Mouse (Mus musculus) ovary, adult 18-20 months (tissue): ENCODE data around the gene Amdhd2.
A peak's percentile ranks its signal among the peaks of the same experiment; 100 is the strongest.
"Not testable (repeated sequence)": the region's sequence is repeated elsewhere in the genome, so short reads cannot be mapped to it uniquely, and the experiment has no call there.

ENCODE experiments used
- DNase-seq: peaks from one replicate; pipeline ENCODE4 v3.0.0; 2022; ENCODE audit warnings: low spot score, mixed read lengths

Amdhd2 gene

DNA sequence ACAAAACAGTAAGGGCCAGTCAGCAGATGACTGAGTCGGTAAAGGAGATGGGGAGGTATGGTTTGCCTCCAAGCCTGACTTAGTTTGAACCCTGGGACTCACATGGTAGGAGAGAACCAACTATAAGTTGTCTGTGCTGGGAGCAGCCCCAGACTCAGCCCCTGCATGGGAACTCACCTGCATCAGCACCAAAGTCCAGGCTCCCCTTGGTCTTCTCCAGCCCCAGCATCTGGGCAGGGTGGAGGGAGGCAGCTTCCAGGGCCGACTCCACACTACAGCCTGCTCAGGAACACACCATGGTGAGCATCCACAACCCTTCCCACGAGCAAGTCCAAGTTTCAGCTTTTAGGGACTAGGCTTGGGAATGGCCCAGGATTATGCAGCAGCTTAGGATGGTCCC lies 7.2 kb downstream of the Amdhd2 start:
- no peak for DNase-seq

DNA sequence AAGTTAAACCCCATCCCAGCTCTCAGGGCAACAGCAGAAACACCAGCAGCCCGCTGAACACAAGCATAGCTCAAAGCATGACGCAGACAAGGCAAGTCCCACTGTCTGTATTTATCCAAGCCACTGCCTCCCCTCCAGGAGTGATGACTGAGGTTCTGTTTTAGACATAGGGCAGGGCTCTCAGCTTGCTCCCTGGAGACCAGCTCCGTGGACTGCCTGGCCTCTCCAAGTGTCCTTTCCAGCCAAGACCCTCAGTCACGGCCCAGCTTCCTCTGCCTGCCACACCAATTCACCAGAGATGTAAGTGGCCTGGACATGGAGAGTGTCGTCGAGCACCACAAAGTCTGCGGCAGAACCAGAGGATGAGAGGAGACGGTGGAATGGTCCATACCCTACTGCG lies 7.8 kb downstream of the Amdhd2 start:
- no peak for DNase-seq

DNA sequence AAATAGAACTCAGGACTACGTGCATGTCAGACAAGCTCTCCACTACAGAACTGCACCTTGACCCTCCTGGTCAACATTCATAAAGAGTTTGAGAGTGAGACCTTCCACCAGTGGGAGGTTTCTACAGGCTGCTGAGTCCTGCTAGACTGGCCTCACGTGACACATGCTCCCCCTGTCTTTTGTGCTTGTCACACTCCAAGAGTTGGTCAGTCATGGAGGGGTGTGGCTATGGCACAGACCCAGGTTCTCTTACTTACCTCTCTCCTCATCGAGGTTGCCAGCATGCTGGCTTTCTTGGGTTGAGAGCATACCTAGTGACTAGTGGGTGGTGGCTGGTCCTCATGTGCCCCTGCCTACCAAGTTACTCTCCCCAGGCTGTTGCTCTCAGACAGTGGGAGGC lies 9.1 kb downstream of the Amdhd2 start:
- DNase-seq: no peak

DNA sequence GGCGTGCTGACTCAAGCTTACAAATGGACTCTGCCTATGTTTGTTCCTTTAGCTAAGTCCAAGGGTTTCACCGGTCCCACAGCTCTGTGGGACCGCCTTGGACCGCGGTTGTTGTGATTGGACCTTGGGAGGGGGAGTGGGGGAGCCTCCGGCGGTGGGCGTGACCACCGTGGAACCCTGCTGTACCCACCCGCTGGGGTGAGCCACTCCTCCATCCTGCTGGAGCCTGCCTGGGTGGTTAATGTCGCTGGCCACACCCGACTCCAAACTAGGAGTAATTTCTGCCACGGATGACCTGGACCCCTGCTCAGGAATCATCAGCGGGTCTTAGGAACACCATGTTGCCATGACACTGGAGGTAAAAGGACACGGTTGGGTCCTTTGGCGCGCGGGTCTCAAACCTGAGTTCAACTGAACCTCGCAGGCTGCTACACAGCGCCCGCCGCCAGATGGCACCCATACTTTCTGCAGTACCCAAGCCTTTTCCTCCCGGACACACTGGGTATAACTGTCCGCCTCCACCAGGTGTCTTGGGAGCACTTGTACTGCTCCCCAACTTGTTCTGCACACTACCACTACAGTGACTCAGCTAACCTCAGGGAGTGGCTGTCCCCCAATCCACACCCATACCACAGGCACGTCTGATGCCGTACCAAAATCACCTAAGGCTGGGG lies 11.5 kb downstream of the Amdhd2 start:
- peak; percentile 55 for DNase-seq

DNA sequence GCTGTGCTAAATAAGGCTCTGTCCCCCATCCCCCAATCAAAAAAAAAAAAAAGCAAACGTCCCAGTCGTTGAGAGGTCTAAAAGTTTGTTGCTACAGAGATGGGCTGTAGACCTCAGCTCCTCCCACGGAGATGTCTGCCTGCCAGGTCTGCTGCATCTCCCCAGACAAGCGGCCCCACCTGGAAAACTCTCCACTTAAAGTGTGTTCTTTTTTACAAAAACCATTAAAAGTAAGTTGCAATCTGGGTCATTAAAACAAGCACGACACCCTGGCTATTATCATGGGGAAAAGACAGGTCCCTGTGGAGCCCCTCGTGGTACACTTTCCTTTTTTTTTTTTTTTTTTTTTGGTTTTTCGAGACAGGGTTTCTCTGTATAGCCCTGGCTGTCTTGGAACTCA lies 12.2 kb downstream of the Amdhd2 start:
- no peak for DNase-seq

DNA sequence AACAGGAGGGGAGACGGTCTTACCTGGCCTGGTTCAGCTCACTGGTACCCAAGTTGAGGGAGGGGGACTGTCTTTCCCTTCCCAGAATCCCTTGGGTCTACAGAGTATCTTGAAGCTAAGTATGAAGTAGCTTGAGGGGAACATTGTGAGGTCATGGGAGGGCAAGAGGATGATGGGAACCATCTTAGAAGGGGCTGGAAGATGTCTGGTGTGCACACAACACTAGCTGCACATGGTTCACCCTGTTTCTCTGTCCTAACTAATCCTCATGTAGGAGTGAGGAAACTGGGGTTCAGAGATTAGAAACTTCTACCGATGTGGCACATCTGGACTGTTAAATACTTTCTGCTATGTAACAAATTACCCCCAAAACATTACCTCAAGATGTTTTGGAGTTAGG lies 12.7 kb downstream of the Amdhd2 start, which contains the start of gene Pdpk1:
Gene Pdpk1 (minus strand): TSS at position 101 of the 400 bp plus-strand sequence.
- DNase-seq: no peak

DNA sequence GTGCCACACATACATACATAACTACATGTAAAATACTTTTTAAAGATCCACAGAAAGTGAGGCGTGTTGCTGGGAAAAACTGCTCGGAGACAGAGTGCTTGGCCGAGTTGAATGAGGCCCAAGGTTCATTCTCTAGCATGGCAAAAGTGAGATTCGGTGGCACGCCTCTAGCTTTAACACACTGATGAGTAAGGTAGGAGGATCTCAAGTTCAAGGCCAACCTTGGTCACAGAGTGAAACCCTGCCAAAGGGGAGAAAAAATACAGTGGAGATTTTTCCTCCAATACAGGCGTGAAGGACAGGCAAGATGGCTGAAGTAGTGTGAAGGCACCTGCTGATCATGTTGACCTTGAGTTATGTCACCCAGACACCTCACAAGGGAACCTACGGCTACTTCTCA lies 14.1 kb downstream of the Amdhd2 start:
- DNase-seq: no peak

DNA sequence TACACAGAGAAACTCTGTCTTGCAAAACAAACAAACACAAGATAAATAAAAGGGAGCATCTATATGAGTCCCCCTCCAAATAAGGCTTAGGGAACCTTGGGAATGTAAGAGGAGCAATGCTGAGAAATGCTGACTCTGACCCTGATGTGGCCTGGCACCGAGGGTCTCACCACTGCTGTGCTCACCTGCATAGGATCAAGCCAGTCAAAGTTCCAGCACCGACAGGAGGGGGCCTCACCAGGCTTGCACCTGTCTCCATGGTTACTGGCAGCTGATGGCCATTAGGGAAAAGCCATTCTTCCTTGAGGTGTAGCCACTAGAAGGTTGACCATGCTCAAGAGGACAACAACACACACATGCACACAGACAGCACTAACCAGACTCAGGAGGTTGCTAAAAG lies 20.7 kb downstream of the Amdhd2 start:
- no peak for DNase-seq

DNA sequence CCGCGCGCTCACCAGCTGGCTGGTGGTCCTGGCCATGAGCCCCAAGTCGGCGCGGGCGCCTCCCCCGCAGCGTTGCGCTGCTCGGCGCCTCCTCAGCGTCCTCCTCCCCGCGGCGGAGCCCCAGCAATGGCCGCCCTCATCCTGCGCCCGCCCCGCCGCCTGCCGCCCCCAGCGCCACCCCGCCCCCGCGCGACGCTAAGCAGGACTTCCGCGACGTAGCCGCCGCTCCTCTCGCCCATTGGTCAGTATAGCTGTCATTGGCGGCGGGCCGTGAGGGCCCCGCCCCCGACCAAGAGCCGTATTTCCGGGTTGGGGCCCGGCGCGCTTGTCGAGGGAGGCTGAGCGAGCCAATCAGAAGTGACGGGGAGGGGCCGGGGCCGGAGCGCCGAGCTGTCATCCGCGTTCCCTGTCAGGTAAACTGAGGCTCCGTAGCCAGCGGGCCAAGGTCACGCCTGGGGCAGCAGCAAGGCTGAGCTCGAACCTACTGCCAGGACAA lies 22.1 kb downstream of the Amdhd2 start:
- DNase-seq: peak; percentile 95

DNA sequence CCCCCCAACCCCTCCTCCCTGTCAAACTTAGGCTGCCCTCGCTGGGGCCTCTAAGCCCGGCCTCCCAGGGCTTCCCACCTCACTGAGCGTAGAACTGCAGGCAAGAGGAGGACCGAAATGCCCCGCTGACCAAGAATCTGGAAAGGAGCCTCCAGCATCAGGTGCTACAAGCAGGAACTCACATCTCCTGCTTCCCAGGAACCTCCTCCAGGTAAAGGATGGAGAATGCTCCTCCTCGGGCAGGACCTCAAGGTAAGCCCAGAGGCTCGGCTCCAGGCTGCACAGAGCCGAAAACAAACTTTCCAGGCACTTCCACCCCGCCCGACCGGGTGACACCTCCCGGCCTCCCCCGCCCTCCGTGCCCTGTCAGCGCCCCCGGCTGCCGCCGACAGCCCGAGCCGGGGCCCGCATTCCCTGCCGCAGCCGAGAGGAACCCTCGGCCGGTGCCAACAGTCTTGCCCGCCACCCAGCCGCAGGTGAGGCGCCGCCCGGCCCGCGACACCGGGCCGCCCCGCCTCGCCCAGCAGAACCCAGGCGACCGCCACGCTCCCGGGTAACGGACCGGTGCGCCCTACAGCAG lies 22.6 kb downstream of the Amdhd2 start:
- DNase-seq: no peak

DNA sequence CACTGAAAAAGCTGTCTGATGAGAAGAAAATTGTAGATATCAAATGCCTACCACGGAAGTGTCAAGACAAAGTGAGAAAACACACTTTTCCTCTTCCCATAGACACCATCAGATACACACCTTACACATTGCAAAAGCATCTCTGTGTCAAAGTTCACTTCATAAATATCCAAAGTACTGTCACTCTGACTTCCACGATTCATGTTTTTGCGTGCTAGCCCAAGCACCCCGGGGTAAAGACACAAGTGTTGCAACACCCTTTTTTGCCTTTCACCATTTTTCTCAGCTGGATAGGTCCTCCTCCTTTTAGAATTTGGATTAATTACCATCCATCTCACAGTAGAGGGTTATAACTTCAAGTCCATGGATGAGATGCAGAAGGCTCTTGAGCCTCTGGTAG lies 23.6 kb downstream of the Amdhd2 start:
- DNase-seq: no peak

DNA sequence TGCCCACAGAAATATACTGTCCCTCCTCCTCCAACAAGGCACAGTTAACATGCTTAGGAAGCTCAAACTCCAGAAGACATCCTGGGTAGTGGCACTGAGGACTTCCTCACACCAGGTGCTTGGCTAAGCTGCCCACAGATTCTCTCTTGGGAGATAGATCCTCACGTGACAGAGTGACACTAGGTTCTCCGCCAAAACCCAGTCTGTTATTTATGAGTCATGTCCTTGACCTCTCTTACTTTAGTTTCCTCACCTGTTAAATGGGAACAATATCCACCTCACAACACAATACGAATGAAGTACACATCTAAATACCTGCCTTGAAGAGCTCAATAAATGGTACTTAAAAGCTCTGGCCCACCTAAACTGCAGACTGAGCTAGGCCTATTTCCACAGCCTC lies 24.3 kb downstream of the Amdhd2 start:
- no peak for DNase-seq

DNA sequence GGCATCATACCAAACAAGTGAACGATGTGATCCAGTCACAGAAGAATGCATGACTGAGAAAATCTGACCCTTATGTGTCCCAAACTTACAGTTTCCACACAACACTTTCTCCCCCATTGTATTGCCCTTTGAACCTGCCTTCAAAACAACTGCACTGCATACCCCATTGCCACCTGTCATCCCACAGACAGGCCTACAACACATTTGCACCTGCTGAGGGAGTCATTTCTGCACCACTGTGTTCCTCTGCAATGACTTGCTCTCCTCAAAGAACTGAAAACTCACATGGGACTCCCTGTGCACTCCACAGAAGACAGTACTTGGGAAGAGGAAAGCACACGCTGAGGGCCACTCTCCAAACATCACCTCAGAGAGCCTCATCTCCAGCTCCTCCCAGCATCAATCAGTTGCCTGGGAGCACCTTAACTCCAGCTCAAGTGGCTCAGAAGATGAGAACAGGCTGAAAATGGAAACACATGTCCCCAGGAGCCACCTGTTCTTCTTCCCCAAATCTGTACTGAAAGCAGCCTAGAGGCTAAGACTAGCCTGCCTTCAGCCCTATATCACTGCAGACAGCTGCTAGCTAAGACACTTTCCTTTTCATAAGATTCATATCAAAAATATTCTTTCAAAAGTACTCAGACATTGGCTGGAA lies 26.2 kb downstream of the Amdhd2 start:
- no peak for DNase-seq

DNA sequence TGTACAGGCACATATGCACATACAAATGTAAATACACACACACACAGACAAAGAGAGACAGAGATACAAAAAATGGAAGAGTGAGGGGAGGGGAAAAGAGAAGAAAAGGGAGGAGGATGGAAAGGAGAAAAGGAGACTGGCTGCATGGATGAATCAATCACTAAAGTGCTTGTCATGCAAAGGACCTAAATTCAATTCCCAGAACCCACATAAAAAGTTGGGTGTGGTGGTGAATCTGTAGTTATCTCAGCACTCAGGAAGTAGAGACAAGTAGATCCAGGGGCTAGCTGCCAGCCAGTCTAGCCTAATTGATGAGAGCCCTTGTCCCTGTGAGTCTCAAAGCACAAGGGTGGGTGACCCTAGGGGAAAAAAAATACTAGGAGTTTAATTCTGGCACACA lies 29.5 kb downstream of the Amdhd2 start:
- no peak for DNase-seq

DNA sequence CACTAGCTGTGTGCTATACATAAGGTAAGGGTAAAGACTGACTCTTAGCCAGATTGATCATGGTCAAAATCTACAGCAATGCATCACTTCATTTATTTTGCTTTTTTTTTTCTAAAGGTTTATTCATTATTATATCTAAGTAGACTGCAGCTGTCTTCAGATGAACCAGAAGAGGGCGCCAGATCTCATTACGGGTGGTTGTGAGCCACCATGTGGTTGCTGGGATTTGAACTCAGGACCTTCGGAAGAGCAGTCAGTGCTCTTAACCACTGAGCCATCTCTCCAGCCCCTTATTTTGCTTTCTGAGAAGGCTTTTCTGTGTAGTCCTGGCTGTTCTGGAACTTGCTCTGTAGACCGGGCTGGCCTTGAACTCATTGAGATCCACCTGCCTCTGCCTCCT lies 30.6 kb downstream of the Amdhd2 start:
- DNase-seq: not testable (repeated sequence)

DNA sequence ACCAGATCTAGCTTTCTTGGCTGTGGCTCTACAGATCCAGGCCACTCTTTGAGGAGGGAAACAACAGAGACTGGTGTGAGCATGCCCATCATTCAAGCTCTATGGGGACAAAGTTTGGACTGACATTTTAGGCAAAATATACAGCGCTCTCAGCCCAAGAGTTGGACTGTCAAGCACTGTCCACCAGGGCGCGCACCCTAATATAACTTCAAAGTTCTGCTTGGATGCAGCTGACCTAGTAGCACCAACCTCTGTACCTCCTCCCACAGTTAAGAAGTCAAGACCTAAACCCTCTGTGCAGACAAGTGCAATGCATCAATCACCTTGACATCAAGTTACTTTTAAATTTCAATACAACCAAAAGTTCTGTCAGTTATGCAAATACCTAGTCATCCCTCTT lies 32.0 kb downstream of the Amdhd2 start:
- DNase-seq: no peak

DNA sequence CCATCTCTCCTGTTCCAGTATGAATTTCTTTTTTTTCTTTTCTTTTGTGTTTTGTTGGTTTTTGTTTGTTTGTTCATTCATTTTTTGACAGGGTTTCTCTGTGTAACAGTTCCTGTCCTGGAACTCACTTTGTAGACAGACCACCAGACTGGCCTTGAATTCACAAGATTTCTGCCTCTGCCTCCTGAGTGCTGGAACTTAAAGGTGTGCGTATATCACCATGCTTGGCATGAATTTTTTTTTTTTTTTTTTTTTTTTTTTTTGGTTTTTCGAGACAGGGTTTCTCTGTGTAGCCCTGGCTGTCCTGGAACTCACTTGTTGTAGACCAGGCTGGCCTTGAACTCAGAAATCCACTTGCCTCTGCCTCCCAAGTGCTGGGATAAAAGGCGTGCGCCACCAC lies 34.3 kb downstream of the Amdhd2 start:
- not testable (repeated sequence) for DNase-seq

DNA sequence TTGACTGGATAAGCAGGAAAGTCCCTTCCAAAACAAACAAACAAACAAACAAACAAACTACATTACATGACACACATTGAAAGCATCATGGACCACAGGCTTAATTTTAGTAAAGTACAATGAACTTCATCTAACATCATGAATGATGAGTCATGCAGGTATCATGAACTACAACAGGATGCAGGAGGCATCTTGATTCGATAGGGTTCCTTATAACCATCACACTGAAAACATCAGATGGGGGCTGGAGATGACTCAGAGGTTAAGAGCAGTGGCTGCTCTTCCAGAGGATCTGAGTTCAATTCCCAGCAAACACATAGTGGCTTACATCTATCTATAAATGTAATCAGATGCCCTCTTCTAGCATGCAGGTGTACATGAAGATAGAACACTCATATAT lies 36.0 kb downstream of the Amdhd2 start:
- no peak for DNase-seq

DNA sequence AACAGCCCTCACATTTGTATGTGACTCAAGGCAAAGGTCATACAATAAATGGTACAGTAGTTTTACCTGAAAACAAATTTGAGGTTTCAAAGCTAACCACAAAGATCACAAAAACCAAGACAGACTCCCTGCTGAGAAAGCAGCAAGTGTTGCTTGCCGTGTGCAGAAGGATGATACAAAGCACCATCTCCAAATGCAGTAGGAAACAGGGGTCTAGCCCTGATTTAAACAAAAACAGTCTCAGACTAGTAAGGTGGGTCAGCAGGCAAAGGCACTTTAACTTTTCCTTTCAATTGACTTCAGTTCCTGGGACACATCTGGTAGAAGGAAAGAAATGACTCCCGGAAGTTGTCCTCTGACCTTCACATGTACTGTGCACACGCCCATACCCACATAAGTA lies 36.8 kb downstream of the Amdhd2 start:
- DNase-seq: no peak

DNA sequence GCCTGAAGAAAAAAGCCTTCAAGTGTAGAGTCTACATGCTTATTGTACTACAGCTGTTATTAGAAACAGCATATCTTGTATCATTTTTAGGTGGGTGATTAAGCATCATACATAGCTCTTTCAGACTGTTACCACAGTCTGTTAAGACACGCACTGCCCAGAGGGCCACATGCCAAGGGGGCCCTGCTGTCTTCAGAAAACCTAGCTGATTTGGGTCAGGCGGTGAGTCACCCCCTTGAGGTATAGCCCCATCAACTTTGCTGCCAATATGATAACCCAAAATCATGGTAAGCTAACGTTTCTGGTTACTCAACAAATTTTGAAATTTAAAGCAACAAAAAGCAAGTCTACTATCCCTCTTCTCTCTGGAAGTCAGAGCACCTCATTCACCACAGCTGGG lies 44.1 kb downstream of the Amdhd2 start:
- DNase-seq: no peak

DNA sequence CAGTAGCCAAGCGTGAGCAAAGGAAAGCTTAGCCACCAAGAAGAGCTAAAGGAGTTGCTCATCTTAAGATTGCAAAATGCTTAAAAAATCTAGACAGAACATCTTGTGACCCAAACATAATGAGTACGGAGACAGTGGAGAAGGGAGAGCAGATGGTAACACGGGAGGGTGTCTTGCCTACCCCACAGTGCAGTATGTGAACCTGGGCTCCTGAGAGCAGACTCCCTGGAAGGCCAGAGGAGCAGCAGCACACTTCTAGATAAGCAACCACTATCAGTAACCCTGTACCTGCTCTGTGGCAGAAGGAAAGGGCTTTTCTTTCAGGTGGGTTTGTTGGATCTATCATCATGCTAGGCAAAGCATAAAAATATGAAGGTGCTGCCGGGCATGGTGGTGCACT lies 50.5 kb downstream of the Amdhd2 start:
- no peak for DNase-seq

DNA sequence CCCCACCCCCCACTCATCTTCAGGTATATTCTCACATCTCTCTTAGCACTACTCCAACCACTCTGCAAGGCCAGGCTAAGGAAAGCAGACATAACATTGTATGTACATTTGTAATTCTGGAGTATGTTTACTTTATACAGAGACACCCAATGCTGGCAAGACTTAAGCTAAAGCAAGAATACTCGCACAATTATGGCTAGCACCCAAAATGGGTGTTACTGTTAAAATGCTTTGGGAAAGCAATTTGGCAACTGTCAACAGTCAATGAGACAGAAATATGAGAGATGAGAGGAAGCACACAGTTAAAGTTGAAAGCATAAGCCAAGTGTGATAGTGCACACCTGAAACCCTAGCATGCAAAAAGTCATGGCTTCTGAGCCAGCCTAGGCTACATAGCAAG lies 52.3 kb downstream of the Amdhd2 start:
- DNase-seq: no peak

DNA sequence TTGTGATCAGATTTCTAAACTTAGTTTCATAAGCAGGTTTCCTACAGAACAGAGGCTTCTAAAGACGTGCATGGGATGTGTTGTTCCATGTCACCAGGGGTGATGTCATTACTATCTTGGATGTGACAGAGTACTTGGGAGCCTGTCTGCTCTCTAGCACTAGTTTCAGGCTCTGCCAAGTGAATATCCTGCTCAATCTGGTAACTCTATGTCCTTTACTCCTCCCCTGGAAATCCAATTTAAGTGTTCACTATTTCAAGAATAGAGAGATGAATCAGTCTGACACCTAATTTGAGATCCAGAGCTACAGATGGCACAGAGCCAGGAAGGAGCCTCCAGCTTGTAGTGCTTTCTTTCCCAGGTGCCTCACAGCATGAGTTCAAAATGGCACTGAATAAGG lies 54.7 kb downstream of the Amdhd2 start:
- DNase-seq: no peak
